Mouse (Mus musculus) brain, embryonic 14.5 days (tissue): ENCODE measurements around the gene Nacc1.

Experiments
- CTCF ChIP-seq: fragments of 200-500 bp; IDR thresholded peaks from 2 replicates; pipeline ENCODE4 v1.5.1; 2012; ENCODE audit warnings: inconsistent platforms, mild to moderate bottlenecking, moderate library complexity, borderline replicate concordance; ENCODE audit not compliant: insufficient read depth, insufficient read length; ENCODE audit errors: extremely low read depth
- POLR2A ChIP-seq: fragments of 200-500 bp; IDR thresholded peaks from 2 replicates; pipeline ENCODE4 v1.6.1; 2012; ENCODE audit warnings: mild to moderate bottlenecking, inconsistent platforms, borderline replicate concordance; ENCODE audit not compliant: poor library complexity, insufficient read depth, insufficient read length, severe bottlenecking; ENCODE audit errors: extremely low read depth

- TF ChIP-seq CTCF, result no peak
- no peak for TF ChIP-seq POLR2A
Observed at GRCm38 (mm10) chr8:84716790-84717189, 29.1 kb upstream of the Nacc1 start.
